ENCODE assay signal across 9 mouse cellular contexts in genomic region chr10:22150593-22150992, GRCm38 (mm10). TPM values are rescaled to one million over a fixed set of nuclear protein-coding genes. Genes with fewer than 3 reads are reported as not detected.
DNase-seq lines count a peak whose midpoint lies in the region; ATAC-seq and TF ChIP-seq lines count a peak whose summit lies in the region.
"Had no signal": no experiment of that assay in that cellular context is flagged by ENCODE, and none has a peak within 500 bp of the region (broad histone marks: within the 10 kb centered on the region; RNA-seq: fewer than 3 reads in every experiment).

No protein-coding gene starts in this region.

- TF ChIP-seq EP300 in heart, adult 2 months (IDR thresholded peaks at IDR 0.05; ENCODE audit: insufficient read depth, low read depth, low read length), result no peak

- TF ChIP-seq POLR2A in heart, adult 2 months (IDR thresholded peaks at IDR 0.05; ENCODE audit: insufficient read depth, low read depth, low read length), result no peak

- intact Hi-C loops in heart, adult 2 months (cut with DNase I), result no loop called here
- intact Hi-C loops in heart, postnatal 25 days (cut with DNase I), result no loop called here

- no peaks in the 10 kb centered on the region for H3K4me1 ChIP-seq in heart, adult 2 months (ENCODE audit: control insufficient read depth, insufficient read depth, low read length)
- peaks cover 29% of the 10 kb centered on the region for H3K4me1 ChIP-seq in heart, embryonic 15.5 days (replicated peaks)
- peaks cover 17% of the 10 kb centered on the region for H3K4me1 ChIP-seq in liver, embryonic 12.5 days
- peaks cover 16% of the 10 kb centered on the region for H3K4me1 ChIP-seq in stomach, embryonic 16.5 days (ENCODE audit: control insufficient read depth, insufficient read depth, low read length)

- DNase-seq in heart, adult 2 months, result peak; percentile 25 to 47
- DNase-seq in heart, postnatal 25 days (ENCODE audit: low spot score), result no peak
- DNase-seq in ZHBTc4 (ENCODE audit: low read depth, low spot score), result peak; percentile 62
- DNase-seq in left cerebral cortex, adult 18-20 months (ENCODE audit: low spot score in 2 of 2), result no peak
- no peak for DNase-seq in adrenal gland, postnatal 10 days

- no peak overlapping the region for H3K9ac ChIP-seq in heart, adult 2 months (ENCODE audit: low read depth, low read length)
- H3K9ac ChIP-seq in heart, embryonic 15.5 days, result no peak overlapping the region
- no peak overlapping the region for H3K9ac ChIP-seq in liver, embryonic 12.5 days
- no peak overlapping the region for H3K9ac ChIP-seq in stomach, embryonic 16.5 days (ENCODE audit: low read length)

- under 1% methylated on average over 27 of the region's 27 CpGs for WGBS in heart, adult 2 months
- WGBS in heart, embryonic 15.5 days, result under 1% methylated on average over 27 of the region's 27 CpGs
- WGBS in liver, embryonic 12.5 days (ENCODE audit: insufficient replicate concordance), result under 1% methylated on average over 27 of the region's 27 CpGs
- WGBS in stomach, embryonic 16.5 days, result under 1% methylated on average over 27 of the region's 27 CpGs

- H3K4me3 ChIP-seq in heart, adult 2 months, result peak overlapping the region; percentile 34
- peak overlapping the region; percentile 76 for H3K4me3 ChIP-seq in heart, embryonic 15.5 days
- H3K4me3 ChIP-seq in liver, embryonic 12.5 days, result peak overlapping the region; percentile 9; the same call in 1 of the 2 replicates
- H3K4me3 ChIP-seq in stomach, embryonic 16.5 days (replicated peaks; ENCODE audit: low read length), result peak overlapping the region; percentile 73

- H3K79me2 ChIP-seq in heart, adult 2 months (replicated peaks; ENCODE audit: control insufficient read depth, insufficient read depth, low read length), result no peaks in the 10 kb centered on the region

- peak overlapping the region; percentile 99 for H3K4me2 ChIP-seq in heart, embryonic 15.5 days
- H3K4me2 ChIP-seq in liver, embryonic 12.5 days, result peak overlapping the region; percentile 82
- peak overlapping the region; percentile 93 for H3K4me2 ChIP-seq in stomach, embryonic 16.5 days (ENCODE audit: low read depth, low read length)

- no peaks in the 10 kb centered on the region for H3K36me3 ChIP-seq in heart, adult 2 months (ENCODE audit: control insufficient read depth, insufficient read depth, low read length)
- H3K36me3 ChIP-seq in heart, embryonic 15.5 days, result no peaks in the 10 kb centered on the region
- no peaks in the 10 kb centered on the region for H3K36me3 ChIP-seq in liver, embryonic 12.5 days
- H3K36me3 ChIP-seq in stomach, embryonic 16.5 days (ENCODE audit: control insufficient read depth, insufficient read depth, low read length), result no peaks in the 10 kb centered on the region

- TF ChIP-seq CTCF in heart, adult 2 months (IDR thresholded peaks at IDR 0.05), result no peak

- no peaks in the 10 kb centered on the region for H3K9me3 ChIP-seq in heart, embryonic 15.5 days (replicated peaks)
- H3K9me3 ChIP-seq in liver, embryonic 12.5 days (replicated peaks), result no peaks in the 10 kb centered on the region
- no peaks in the 10 kb centered on the region for H3K9me3 ChIP-seq in stomach, embryonic 16.5 days (replicated peaks; ENCODE audit: control insufficient read depth, low read length)

- peaks cover 20% of the 10 kb centered on the region for H3K27me3 ChIP-seq in heart, adult 2 months (ENCODE audit: control insufficient read depth, insufficient read depth, low read length)
- H3K27me3 ChIP-seq in heart, embryonic 15.5 days, result peaks cover 44% of the 10 kb centered on the region
- H3K27me3 ChIP-seq in liver, embryonic 12.5 days (replicated peaks), result peaks cover 70% of the 10 kb centered on the region
- H3K27me3 ChIP-seq in stomach, embryonic 16.5 days (ENCODE audit: control insufficient read depth, insufficient read depth, low read length), result peaks cover 17% of the 10 kb centered on the region

- ATAC-seq in heart, embryonic 15.5 days (replicated peaks; ENCODE audit: insufficient number of reproducible peaks, insufficient read depth, low FRiP score, low read depth), result no peak
- no peak for ATAC-seq in liver, embryonic 12.5 days
- no peak for ATAC-seq in stomach, embryonic 16.5 days (ENCODE audit: insufficient read depth, low FRiP score)

- H3K27ac ChIP-seq in heart, adult 2 months, result no peak overlapping the region
- no peak overlapping the region for H3K27ac ChIP-seq in heart, embryonic 15.5 days
- H3K27ac ChIP-seq in liver, embryonic 12.5 days, result no peak overlapping the region
- H3K27ac ChIP-seq in stomach, embryonic 16.5 days (ENCODE audit: low read length), result no peak overlapping the region

RNA-seq across cellular contexts. Expression of gene E030030I06Rik, which starts 1.5 kb away (rescaled TPM):
- total RNA-seq in heart, adult 2 months (2021), result 1 to 10 TPM in 1 of 2 experiments, under 1 TPM in 1; 0.86 to 1.2 TPM
- polyA plus RNA-seq in heart, adult 2 months (2012; rRNA removed), result 1.4 and 8.7 TPM in 2 replicates
- 1 to 10 TPM in 1 of 2 experiments, under 1 TPM in 1; 0.89 to 4.2 TPM for total RNA-seq in heart, postnatal 25 days (2021)
- polyA plus RNA-seq in heart, embryonic 15.5 days (2015; fragmentation: Nextera tagmentation; extraction: Ambion mirVana), result 10.1 and 11.0 TPM in 2 replicates
- polyA plus RNA-seq in liver, embryonic 12.5 days (2016; fragmentation: Nextera tagmentation; extraction: Ambion mirVana), result 2.7 and 3.7 TPM in 2 replicates
- 18.7 and 18.9 TPM in 2 replicates for polyA plus RNA-seq in stomach, embryonic 16.5 days (2015; fragmentation: Nextera tagmentation; extraction: Ambion mirVana)
- total RNA-seq in left cerebral cortex, adult 18-20 months (2021), result under 1 TPM; 0.35 to 0.77 TPM
- total RNA-seq in adrenal gland, postnatal 10 days (2021), result 1 to 10 TPM; 6.0 to 8.9 TPM

RNA-seq across cellular contexts. Expression of gene Raet1e, which starts 7.8 kb away (rescaled TPM):
- total RNA-seq in heart, adult 2 months (2021), result not detected
- polyA plus RNA-seq in heart, adult 2 months (2012; rRNA removed), result 0.15 and 0.23 TPM in 2 replicates
- total RNA-seq in heart, postnatal 25 days (2021), result not detected
- 2.7 and 3.1 TPM in 2 replicates for polyA plus RNA-seq in heart, embryonic 15.5 days (2015; fragmentation: Nextera tagmentation; extraction: Ambion mirVana)
- polyA plus RNA-seq in liver, embryonic 12.5 days (2016; fragmentation: Nextera tagmentation; extraction: Ambion mirVana), result 1.2 and 1.3 TPM in 2 replicates
- polyA plus RNA-seq in stomach, embryonic 16.5 days (2015; fragmentation: Nextera tagmentation; extraction: Ambion mirVana), result 7.9 and 8.7 TPM in 2 replicates
- not detected for total RNA-seq in left cerebral cortex, adult 18-20 months (2021)
- 1 to 10 TPM; 1.5 to 1.9 TPM for total RNA-seq in adrenal gland, postnatal 10 days (2021)

RNA-seq across cellular contexts. Expression of gene H60b, which starts 7.8 kb away (rescaled TPM):
- total RNA-seq in heart, adult 2 months (2021), result not detected
- polyA plus RNA-seq in heart, adult 2 months (2012; rRNA removed), result not detected in 2 replicates
- total RNA-seq in heart, postnatal 25 days (2021), result not detected
- polyA plus RNA-seq in heart, embryonic 15.5 days (2015; fragmentation: Nextera tagmentation; extraction: Ambion mirVana), result 0.34 and 0.56 TPM in 2 replicates
- 0.16 and 0.30 TPM in 2 replicates for polyA plus RNA-seq in liver, embryonic 12.5 days (2016; fragmentation: Nextera tagmentation; extraction: Ambion mirVana)
- polyA plus RNA-seq in stomach, embryonic 16.5 days (2015; fragmentation: Nextera tagmentation; extraction: Ambion mirVana), result 0.49 and 0.91 TPM in 2 replicates
- under 1 TPM; 0.33 to 0.37 TPM for total RNA-seq in left cerebral cortex, adult 18-20 months (2021)
- under 1 TPM; 0.36 to 0.73 TPM for total RNA-seq in adrenal gland, postnatal 10 days (2021)
- total RNA-seq: heart, adult 18-20 months had no signal

Comparison
In these comparisons a context has a peak if more than half of its experiments do, and no peak if none do; other contexts are left out.
1. DNase-seq: peak in heart, adult 2 months (2 of 2) and ZHBTc4 (single experiment); none in heart, postnatal 25 days (single experiment), left cerebral cortex, adult 18-20 months (0 of 2) and adrenal gland, postnatal 10 days (single experiment).
2. H3K4me3 ChIP-seq: peak in every context shown above with its lines; median percentile 76 in heart, embryonic 15.5 days; 73 in stomach, embryonic 16.5 days; 34 in heart, adult 2 months; 9 in liver, embryonic 12.5 days.
3. Peak in every context shown above with its lines, with median percentiles within 50 percentile points of each other: H3K4me2 ChIP-seq.